Mouse (Mus musculus) forebrain, embryonic 10.5 days (tissue): ENCODE data around the gene Kcnh2. TPM values are rescaled to one million over a fixed set of nuclear protein-coding genes. Genes with fewer than 3 reads are reported as not detected.
A peak's percentile ranks its signal among the peaks of the same experiment; 100 is the strongest.

Experiments
- DNase-seq: peaks from one replicate; pipeline ENCODE4 v3.0.0-alpha.2; 2017; ENCODE audit warnings: low spot score; ENCODE audit errors: extremely low spot score
- H3K27ac ChIP-seq: fragments of 300-500 bp; sonication (generic); 2 replicates; pipeline ENCODE4 v1.5.1; 2016; ENCODE audit warnings: mild to moderate bottlenecking
- H3K27me3 ChIP-seq: fragments of 300-500 bp; sonication (generic); 2 replicates; pipeline ENCODE4 v1.6.1; 2016; ENCODE audit warnings: mild to moderate bottlenecking; ENCODE audit not compliant: poor library complexity, severe bottlenecking
- H3K36me3 ChIP-seq: fragments of 300-500 bp; sonication (generic); replicated peaks from 2 replicates; pipeline ENCODE4 v1.6.1; 2016; ENCODE audit warnings: mild to moderate bottlenecking, moderate library complexity
- H3K4me1 ChIP-seq: fragments of 300-500 bp; sonication (generic); 2 replicates; pipeline ENCODE4 v1.6.1; 2016
- H3K4me3 ChIP-seq: fragments of 300-500 bp; sonication (generic); 2 replicates; pipeline ENCODE4 v1.5.1; 2016; ENCODE audit warnings: mild to moderate bottlenecking, moderate library complexity
- H3K9me3 ChIP-seq: fragments of 300-500 bp; sonication (generic); 2 replicates; pipeline ENCODE4 v1.6.1; 2016; ENCODE audit warnings: mild to moderate bottlenecking, moderate library complexity
- WGBS: fragments of 180-500 bp; shearing (Covaris S2); methylation state at CpG from one replicate; pipeline ENCODE4 v1.1.7; 2016; 5-methylcytosine and 5-hydroxymethylcytosine counted together
- polyA plus RNA-seq: library from polyadenylated mRNA; unstranded; fragments of >200 nt; fragmentation: Nextera tagmentation; extraction: Ambion mirVana; gene quantifications from 2 replicates; pipeline ENCODE4 v1.2.1, GENCODE M21; 2016

Gene Kcnh2
- polyA plus RNA-seq, 1 experiment from 2014 or later = 17.8 TPM

DNA sequence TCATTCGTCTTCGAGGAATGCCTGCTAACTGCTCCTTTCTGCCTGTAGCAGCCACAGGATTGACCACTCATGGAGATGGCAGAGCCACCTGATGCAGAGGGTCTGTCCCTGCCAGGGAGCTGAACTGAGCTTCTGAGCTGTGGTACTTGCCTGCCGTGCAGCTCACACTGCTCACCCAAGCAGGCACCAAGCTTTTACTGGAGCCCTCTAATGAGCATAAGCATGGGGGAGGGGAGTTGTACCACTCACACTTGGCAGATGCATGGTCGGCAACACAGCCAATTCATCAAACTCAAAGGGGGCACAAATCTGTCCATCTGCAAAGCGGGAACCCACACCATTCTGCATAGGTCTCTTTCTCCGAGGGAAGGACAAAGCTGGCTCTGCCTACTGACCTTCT lies 67.3 kb downstream of the Kcnh2 start:
- DNase-seq = no peak
- 84% methylated on average over 6 of the region's 6 CpGs for WGBS
- Histone ChIP-seq H3K4me3 (no peak overlapping the region), H3K9me3 (no peaks in the 10 kb centered on the region), H3K27me3 (no peaks in the 10 kb centered on the region), H3K27ac (no peak overlapping the region), H3K36me3 (no peaks in the 10 kb centered on the region), H3K4me1 (peaks cover 23% of the 10 kb centered on the region)

DNA sequence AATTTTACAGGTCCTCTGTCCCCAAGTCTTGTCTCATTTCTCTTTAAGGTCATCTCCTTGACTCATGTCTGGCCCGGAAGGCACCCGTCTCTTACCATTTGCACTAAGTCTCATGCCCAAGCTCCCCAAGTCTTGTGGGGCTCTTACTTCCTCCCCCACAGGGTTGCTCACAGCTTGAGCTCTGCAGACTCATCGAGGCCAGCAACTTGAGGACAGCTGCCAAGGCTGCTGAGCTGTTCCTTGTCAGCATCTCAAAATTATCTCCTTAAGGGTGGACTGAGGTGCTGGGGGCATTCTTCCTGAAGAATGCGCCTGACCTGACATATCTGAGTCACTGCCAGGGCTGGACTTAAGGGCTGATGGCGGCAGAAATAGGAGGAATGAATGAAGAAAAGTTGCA lies 68.2 kb downstream of the Kcnh2 start:
- H3K9me3 ChIP-seq = no peaks in the 10 kb centered on the region
- 86% methylated on average over 5 of the region's 5 CpGs for WGBS
- no peak for DNase-seq
- H3K27ac ChIP-seq = no peak overlapping the region
- peaks cover 23% of the 10 kb centered on the region for H3K4me1 ChIP-seq
- no peaks in the 10 kb centered on the region for H3K27me3 ChIP-seq
- no peaks in the 10 kb centered on the region for H3K36me3 ChIP-seq
- no peak overlapping the region for H3K4me3 ChIP-seq

DNA sequence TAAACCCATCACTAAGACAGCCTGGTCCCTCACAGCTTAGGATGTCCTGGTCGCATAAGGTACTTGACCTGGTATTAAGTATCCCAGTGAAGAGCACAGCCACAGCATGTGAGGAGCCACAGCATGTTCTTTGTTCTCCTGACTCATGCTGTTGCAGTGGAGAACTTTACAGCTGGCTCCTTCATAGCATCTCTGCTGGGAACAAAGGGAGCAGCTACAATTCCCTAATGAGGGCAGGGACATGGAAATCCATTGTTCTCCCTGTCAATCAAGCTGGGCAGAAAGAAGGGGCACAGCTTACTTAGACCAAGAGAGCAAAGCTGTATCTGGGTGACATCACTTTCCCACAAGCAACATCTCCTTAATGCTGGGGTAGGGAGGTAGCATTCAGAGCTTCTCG lies 70.9 kb downstream of the Kcnh2 start:
- H3K27me3 ChIP-seq = no peaks in the 10 kb centered on the region
- DNase-seq = no peak
- H3K27ac ChIP-seq = peak overlapping the region; percentile 46
- no peak overlapping the region for H3K4me3 ChIP-seq
- no peaks in the 10 kb centered on the region for H3K36me3 ChIP-seq
- H3K4me1 ChIP-seq = peaks cover 23% of the 10 kb centered on the region
- H3K9me3 ChIP-seq = no peaks in the 10 kb centered on the region
- WGBS = 48% methylated on average over 2 of the region's 2 CpGs

DNA sequence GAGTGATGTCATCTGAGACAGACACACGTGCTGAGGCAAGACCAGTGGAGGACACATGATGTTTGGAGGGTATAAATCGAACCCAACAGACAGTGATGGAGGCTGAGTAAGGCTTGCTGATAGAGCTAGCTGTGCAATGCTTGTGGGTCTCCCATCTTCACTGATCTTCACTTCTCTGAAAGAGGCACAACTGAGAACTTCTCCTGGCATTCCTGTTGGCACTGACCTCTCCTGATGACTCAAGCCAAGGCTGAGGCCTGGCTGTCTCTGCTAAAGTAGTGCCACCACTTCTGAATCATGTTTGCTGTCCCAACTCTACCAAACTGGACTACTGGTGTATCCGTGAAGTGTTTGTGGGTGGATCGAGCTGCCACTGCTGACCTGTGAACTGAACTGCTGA lies 71.9 kb downstream of the Kcnh2 start:
- 92% methylated on average over 4 of the region's 4 CpGs for WGBS
- no peak for DNase-seq
- Histone ChIP-seq H3K4me3 (no peak overlapping the region), H3K36me3 (no peaks in the 10 kb centered on the region), H3K27ac (no peak overlapping the region), H3K9me3 (no peaks in the 10 kb centered on the region), H3K27me3 (no peaks in the 10 kb centered on the region), H3K4me1 (peaks cover 23% of the 10 kb centered on the region)

DNA sequence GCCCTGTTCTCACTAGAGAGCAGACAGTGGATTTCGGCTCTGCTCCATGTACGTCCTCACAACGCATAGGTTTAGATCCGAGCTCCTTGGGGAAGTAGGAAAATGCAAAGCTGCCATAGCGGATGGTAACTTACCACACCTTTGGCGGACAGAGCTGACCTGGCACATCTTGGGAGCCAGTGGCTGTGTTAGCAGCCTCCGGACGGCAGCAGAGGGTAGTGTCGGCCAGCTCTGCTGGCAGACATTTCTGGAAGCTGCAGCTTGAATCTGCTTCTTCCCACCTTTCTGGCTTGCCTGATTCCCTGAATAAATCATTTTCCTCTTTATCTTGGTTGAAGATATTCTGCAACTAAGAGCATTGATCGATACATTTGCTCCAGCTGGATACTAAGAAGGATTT lies 73.2 kb downstream of the Kcnh2 start:
- Histone ChIP-seq H3K27ac (no peak overlapping the region), H3K27me3 (no peaks in the 10 kb centered on the region), H3K9me3 (no peaks in the 10 kb centered on the region), H3K36me3 (no peaks in the 10 kb centered on the region), H3K4me1 (peaks cover 13% of the 10 kb centered on the region), H3K4me3 (no peak overlapping the region)
- WGBS = 86% methylated on average over 10 of the region's 10 CpGs
- DNase-seq = no peak

DNA sequence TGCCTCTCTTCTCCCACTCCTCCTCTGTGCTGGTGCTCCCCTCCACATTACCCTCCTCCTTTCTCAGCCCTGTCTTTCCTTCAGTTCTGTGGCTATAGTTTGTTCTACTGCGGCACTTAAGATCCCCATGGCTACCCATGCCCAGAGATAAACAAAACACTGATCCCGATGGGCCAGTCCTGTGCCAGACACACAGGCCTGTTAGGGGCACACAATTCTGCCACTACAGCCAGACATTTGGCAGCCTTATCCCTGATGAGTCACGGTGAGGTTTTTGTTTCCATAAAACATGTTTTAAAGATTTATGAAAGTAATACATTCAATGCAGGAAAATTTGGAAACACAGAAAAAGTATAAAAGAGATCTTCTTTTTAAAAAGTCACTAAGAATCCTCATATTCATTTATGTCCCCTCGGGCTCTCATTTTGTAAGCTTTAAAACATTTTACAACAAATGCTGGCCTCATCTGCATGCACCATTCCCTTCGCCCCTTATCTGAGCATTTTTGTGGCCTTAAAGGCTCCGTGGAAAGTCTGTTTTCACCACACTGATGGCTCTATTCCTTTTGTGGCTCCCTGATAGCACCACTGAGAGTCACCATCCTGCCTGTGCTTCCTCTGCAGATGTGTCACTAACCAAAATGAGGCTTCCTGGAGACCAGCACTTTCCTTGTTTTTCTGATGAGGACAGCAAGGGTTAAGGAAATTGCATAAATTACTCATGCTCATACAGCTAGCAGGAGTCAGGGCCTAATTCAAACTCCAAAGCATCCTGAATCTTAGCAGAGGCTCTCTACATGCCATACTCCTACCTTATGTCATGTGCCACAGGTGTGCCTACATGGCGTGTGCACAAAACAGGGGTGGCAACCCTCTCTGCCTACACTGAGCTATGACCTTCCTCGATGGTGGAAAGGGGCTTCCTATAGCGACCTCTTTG lies 77.5 kb downstream of the Kcnh2 start:
- no peaks in the 10 kb centered on the region for H3K36me3 ChIP-seq
- WGBS = 85% methylated on average over 9 of the region's 9 CpGs

DNA sequence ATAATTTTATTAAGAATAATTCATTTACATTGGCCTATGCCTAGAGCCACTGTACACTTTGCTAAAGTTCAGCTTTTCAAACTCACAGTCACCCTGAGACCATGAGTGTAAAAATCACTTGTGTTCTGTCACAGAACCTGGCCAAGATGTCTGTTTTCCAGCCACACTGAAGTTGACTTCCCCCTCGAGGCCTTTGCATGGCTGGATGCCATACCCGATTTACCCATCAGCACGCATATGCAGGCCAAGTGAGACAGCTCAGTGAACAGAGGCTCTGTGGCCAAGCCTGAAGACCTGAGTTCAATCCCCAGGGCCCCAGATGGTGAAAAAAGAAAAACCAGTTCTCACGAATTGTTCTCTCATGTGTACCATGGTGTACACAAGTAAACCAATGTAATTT lies 80.5 kb downstream of the Kcnh2 start:
- Histone ChIP-seq H3K4me1 (peaks cover 7% of the 10 kb centered on the region), H3K4me3 (no peak overlapping the region), H3K36me3 (no peaks in the 10 kb centered on the region), H3K9me3 (no peaks in the 10 kb centered on the region), H3K27me3 (peaks cover 2% of the 10 kb centered on the region; the same call in 1 of the 2 replicates), H3K27ac (no peak overlapping the region)
- no peak for DNase-seq
- 80% methylated on average over 4 of the region's 4 CpGs for WGBS

More for the DNA sequence above, 77.5 kb downstream of the Kcnh2 start:
- H3K9me3 ChIP-seq = no peaks in the 10 kb centered on the region
- H3K27ac ChIP-seq = no peak overlapping the region
- DNase-seq = no peak
- H3K4me3 ChIP-seq = no peak overlapping the region
- no peaks in the 10 kb centered on the region for H3K4me1 ChIP-seq
- no peaks in the 10 kb centered on the region for H3K27me3 ChIP-seq

Other genes starting within 250 kb of the Kcnh2 start
- gene Nupl2, start 186.6 kb downstream of the Kcnh2 start, polyA plus RNA-seq = 19.5 and 21.4 TPM in 2 replicates
- 7.6 and 8.1 TPM in 2 replicates for gene Nos3, start 13.2 kb upstream of the Kcnh2 start, polyA plus RNA-seq
- 0.99 and 1.3 TPM in 2 replicates for gene Atg9b, start 40.5 kb upstream of the Kcnh2 start, polyA plus RNA-seq
- 57.1 and 61.8 TPM in 2 replicates for gene Abcb8, start 42.1 kb upstream of the Kcnh2 start, polyA plus RNA-seq
- 0.20 TPM in 1 of 2 replicates, not detected in the other for gene Asic3, start 61.8 kb upstream of the Kcnh2 start, polyA plus RNA-seq
- gene Cdk5, start 71.9 kb upstream of the Kcnh2 start, polyA plus RNA-seq = 42.7 and 48.9 TPM in 2 replicates
- 32.8 and 33.6 TPM in 2 replicates for gene Slc4a2, start 72.2 kb upstream of the Kcnh2 start, polyA plus RNA-seq
- gene Fastk, start 93.7 kb upstream of the Kcnh2 start, polyA plus RNA-seq = 106 and 108 TPM in 2 replicates
- gene Tmub1, start 96.2 kb upstream of the Kcnh2 start, polyA plus RNA-seq = 28.4 and 31.8 TPM in 2 replicates
- gene Agap3, start 100.6 kb upstream of the Kcnh2 start, polyA plus RNA-seq = 24.1 and 29.0 TPM in 2 replicates
- gene Gbx1, start 175.6 kb upstream of the Kcnh2 start, polyA plus RNA-seq = 0.09 and 0.21 TPM in 2 replicates
- gene Asb10, start 189.4 kb upstream of the Kcnh2 start, polyA plus RNA-seq = 0.09 and 0.15 TPM in 2 replicates
- 0.06 TPM in 1 of 2 replicates, not detected in the other for gene 4931409K22Rik, start 205.2 kb upstream of the Kcnh2 start, polyA plus RNA-seq
- gene Abcf2, start 225.9 kb upstream of the Kcnh2 start, polyA plus RNA-seq = 193 and 197 TPM in 2 replicates
- gene Chpf2, start 235.1 kb upstream of the Kcnh2 start, polyA plus RNA-seq = 15.1 and 16.0 TPM in 2 replicates